8 mouse cellular contexts compared by ENCODE assay signal in the genomic region with DNA sequence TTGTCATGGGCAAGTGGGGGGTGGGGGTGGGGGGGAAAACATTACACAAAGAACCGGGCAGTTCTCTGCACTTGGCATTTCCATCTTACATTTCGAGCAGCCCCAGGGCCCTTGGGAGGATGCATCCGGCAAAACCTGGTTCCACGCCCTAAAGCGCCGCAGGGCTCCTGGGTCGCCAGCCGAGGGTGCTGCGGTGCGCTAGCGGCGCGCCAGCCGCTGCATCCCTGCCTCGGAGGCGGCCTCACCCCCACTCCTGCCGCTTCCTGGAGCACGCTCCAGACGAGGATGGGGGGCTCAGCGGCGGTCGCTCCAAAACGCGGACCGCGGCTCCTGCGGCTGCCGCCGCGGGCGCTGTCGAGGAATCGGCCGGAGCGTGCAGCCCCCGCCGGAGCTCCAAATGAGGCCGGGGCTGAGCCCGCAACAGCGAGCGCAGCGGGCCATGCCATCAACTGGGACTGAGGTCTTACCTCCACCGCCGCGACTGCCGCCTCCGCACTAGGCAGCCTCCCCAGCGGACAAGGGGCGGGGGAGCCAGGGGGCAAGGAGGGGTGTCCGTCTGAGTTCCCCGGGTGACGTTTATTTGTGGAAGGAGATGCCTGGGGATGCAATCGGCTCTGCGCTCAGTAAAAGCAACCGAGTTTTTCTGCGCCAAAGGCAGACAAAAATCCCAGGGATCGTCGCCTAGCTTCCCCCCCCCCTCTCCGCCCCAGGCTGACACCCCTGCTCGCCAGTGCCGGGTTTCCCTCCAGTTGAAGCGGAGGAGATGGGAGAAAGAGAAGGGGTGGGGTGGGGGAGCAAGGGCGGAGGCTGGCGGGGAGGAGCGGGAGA. TPM values are rescaled to one million over a fixed set of nuclear protein-coding genes. Genes with fewer than 3 reads are reported as not detected.
DNase-seq lines count a peak whose midpoint lies in the region; ATAC-seq lines count a peak whose summit lies in the region.

No protein-coding gene starts in this region.

- H3K4me3 ChIP-seq in hindbrain, embryonic 13.5 days: peak overlapping the region; percentile 83
- H3K4me3 ChIP-seq in midbrain, embryonic 10.5 days: peak overlapping the region; percentile 82

- under 1% methylated on average over 65 of the region's 65 CpGs for WGBS in hindbrain, embryonic 13.5 days
- under 1% methylated on average over 65 of the region's 65 CpGs for WGBS in midbrain, embryonic 10.5 days

- H3K27me3 ChIP-seq in hindbrain, embryonic 13.5 days: 0 out of 2 replicates have a peak, but pooled peaks cover 12% of the 10 kb centered on the region
- peaks cover 49% of the 10 kb centered on the region for H3K27me3 ChIP-seq in midbrain, embryonic 10.5 days (ENCODE audit: low read depth, poor library complexity, severe bottlenecking)

- H3K4me2 ChIP-seq in hindbrain, embryonic 13.5 days: peak overlapping the region; percentile 91

- DNase-seq in R1 (ENCODE audit: low read depth, low spot score): peak; percentile 72
- DNase-seq in cerebellum, adult 18-20 months: peak; percentile 13 to 23
- peak; percentile 33 to 60 for DNase-seq in frontal cortex, postnatal 10 days (ENCODE audit: low spot score in 2 of 2)
- DNase-seq in left cerebral cortex, postnatal 14 days (ENCODE audit: low spot score in 2 of 2): peak; percentile 50 to 53
- DNase-seq in midbrain, embryonic 10.5 days (ENCODE audit: low spot score): peak; percentile 74
- DNase-seq in right cerebral cortex, postnatal 4 days: peak; percentile 60

- intact Hi-C loops in left cerebral cortex, postnatal 14 days (cut with DNase I): loop anchor here (2.0 to 5.0 kb wide), 7 partner anchors 42 to 425 kb away; partner anchors contain the start of gene Cradd

- H3K9ac ChIP-seq in hindbrain, embryonic 13.5 days: peak overlapping the region; percentile 94

- peaks cover 10% of the 10 kb centered on the region for H3K36me3 ChIP-seq in hindbrain, embryonic 13.5 days
- H3K36me3 ChIP-seq in midbrain, embryonic 10.5 days: no peaks in the 10 kb centered on the region

- peak overlapping the region; percentile 96 for H3K27ac ChIP-seq in hindbrain, embryonic 13.5 days
- peak overlapping the region; percentile 91 for H3K27ac ChIP-seq in midbrain, embryonic 10.5 days (replicated peaks)

- peak; percentile 31 for ATAC-seq in hindbrain, embryonic 13.5 days (ENCODE audit: low FRiP score)
- no peak for ATAC-seq in monocyte, adult 5-6 weeks (replicated peaks; ENCODE audit: insufficient number of reproducible peaks, low FRiP score, low TSS enrichment, poor library complexity, severe bottlenecking)

- peaks cover 25% of the 10 kb centered on the region for H3K4me1 ChIP-seq in hindbrain, embryonic 13.5 days (replicated peaks)
- H3K4me1 ChIP-seq in midbrain, embryonic 10.5 days: peaks cover 42% of the 10 kb centered on the region

- no peaks in the 10 kb centered on the region for H3K9me3 ChIP-seq in hindbrain, embryonic 13.5 days
- H3K9me3 ChIP-seq in midbrain, embryonic 10.5 days (replicated peaks): no peaks in the 10 kb centered on the region

RNA-seq across cellular contexts. Expression of gene Socs2, which starts 1.2 kb away (rescaled TPM):
- polyA plus RNA-seq in hindbrain, embryonic 13.5 days (2015; fragmentation: Nextera tagmentation; extraction: Ambion mirVana): 118 and 138 TPM in 2 replicates
- total RNA-seq in left cerebral cortex, postnatal 14 days (2021): 10 to 100 TPM; 35.9 to 40.2 TPM
- polyA plus RNA-seq in midbrain, embryonic 10.5 days (2016; fragmentation: Nextera tagmentation; extraction: Ambion mirVana): 27.9 and 30.4 TPM in 2 replicates
- total RNA-seq in monocyte, adult 5-6 weeks (2017): 0.76 to 3.0 TPM (median 2.7 TPM) in 3 replicates

Comparison
In these comparisons a context has a peak if more than half of its experiments do, and no peak if none do; other contexts are left out.
1. DNase-seq: peak in every context shown above with its lines; median percentile 74 in midbrain, embryonic 10.5 days; 72 in R1; 60 in right cerebral cortex, postnatal 4 days; 52 in left cerebral cortex, postnatal 14 days; 46 in frontal cortex, postnatal 10 days; 18 in cerebellum, adult 18-20 months.